24 mouse cellular contexts compared by ENCODE assay signal in genomic region chr2:31188691-31189090, GRCm38 (mm10).
"Had no signal": no experiment of that assay in that cellular context is flagged by ENCODE, and none has a peak within 500 bp of the region (broad histone marks: within the 10 kb centered on the region; RNA-seq: fewer than 3 reads in every experiment).

No protein-coding gene starts in this region.

- H3K4me1 ChIP-seq: hindbrain, embryonic 10.5 days; hindbrain, embryonic 12.5 days; intestine, embryonic 15.5 days; limb, embryonic 10.5 days; limb, embryonic 12.5 days; liver, embryonic 13.5 days; liver, embryonic 15.5 days had no signal

- DNase-seq: gastrocnemius, adult 2 months; gastrocnemius, postnatal 10 days; gastrocnemius, postnatal 25 days; heart, postnatal 10 days; heart, postnatal 4 days; layer of hippocampus, adult 9-11 months; layer of hippocampus, postnatal 36 days; liver; liver, embryonic 13.5 days; liver, postnatal 0 days had no signal

- H3K27me3 ChIP-seq: heart, embryonic 12.5 days; hindbrain, embryonic 12.5 days; intestine, embryonic 15.5 days; limb, embryonic 12.5 days; liver, embryonic 13.5 days; liver, embryonic 15.5 days had no signal

- H3K9ac ChIP-seq: heart, embryonic 12.5 days; hindbrain, embryonic 12.5 days; hindbrain, embryonic 14.5 days; intestine, embryonic 15.5 days; limb, embryonic 12.5 days; liver, embryonic 13.5 days; liver, embryonic 15.5 days; liver, postnatal 0 days had no signal

- H3K4me3 ChIP-seq: gastrocnemius, adult 2 months; heart, embryonic 10.5 days; heart, embryonic 12.5 days; hindbrain, embryonic 10.5 days; hindbrain, embryonic 12.5 days; intestine, embryonic 15.5 days; limb, embryonic 10.5 days; limb, embryonic 12.5 days; liver, embryonic 13.5 days; liver, embryonic 15.5 days had no signal

- H3K27ac ChIP-seq: heart, embryonic 10.5 days; hindbrain, embryonic 10.5 days; hindbrain, embryonic 12.5 days; hindbrain, embryonic 14.5 days; intestine, embryonic 15.5 days; limb, embryonic 10.5 days; limb, embryonic 12.5 days; liver, embryonic 13.5 days; liver, embryonic 15.5 days had no signal

- H3K9me3 ChIP-seq: heart, embryonic 10.5 days; heart, embryonic 12.5 days; hindbrain, embryonic 10.5 days; hindbrain, embryonic 12.5 days; intestine, embryonic 15.5 days; limb, embryonic 10.5 days; limb, embryonic 12.5 days; liver, embryonic 13.5 days; liver, embryonic 15.5 days had no signal

- ATAC-seq: forebrain, embryonic 16.5 days; hindbrain, embryonic 16.5 days; inflammation-experienced regulatory T-cells, adult 6 months; intestine, embryonic 15.5 days; intestine, postnatal 0 days; liver, postnatal 0 days had no signal

- H3K4me2 ChIP-seq: heart, embryonic 12.5 days; hindbrain, embryonic 12.5 days; hindbrain, embryonic 14.5 days; intestine, embryonic 15.5 days; limb, embryonic 12.5 days; liver, embryonic 11.5 days; liver, embryonic 13.5 days; liver, embryonic 15.5 days had no signal
